ENCODE assay signal across 10 mouse cellular contexts in genomic region chr10:119885563-119885962, GRCm38 (mm10).
DNase-seq lines count a peak whose midpoint lies in the region; ATAC-seq and TF ChIP-seq lines count a peak whose summit lies in the region.
"Had no signal": no experiment of that assay in that cellular context is flagged by ENCODE, and none has a peak within 500 bp of the region (broad histone marks: within the 10 kb centered on the region; RNA-seq: fewer than 3 reads in every experiment).

No protein-coding gene starts in this region.

- H3K9me3 ChIP-seq in kidney, postnatal 0 days (replicated peaks; ENCODE audit: low read length): no peaks in the 10 kb centered on the region
- no peaks in the 10 kb centered on the region for H3K9me3 ChIP-seq in CH12.LX (replicated peaks; ENCODE audit: low read length)
- H3K9me3 ChIP-seq in forebrain, embryonic 16.5 days (ENCODE audit: control insufficient read depth, low read length): no peaks in the 10 kb centered on the region
- H3K9me3 ChIP-seq in heart, embryonic 10.5 days: no peaks in the 10 kb centered on the region
- H3K9me3 ChIP-seq: lung, embryonic 15.5 days had no signal

- no peak overlapping the region for H3K27ac ChIP-seq in kidney, postnatal 0 days
- H3K27ac ChIP-seq in CH12.LX (ENCODE audit: insufficient read depth, low read depth): no peak overlapping the region
- no peak overlapping the region for H3K27ac ChIP-seq in forebrain, embryonic 16.5 days (ENCODE audit: low read length)
- no peak overlapping the region for H3K27ac ChIP-seq in heart, embryonic 10.5 days
- H3K27ac ChIP-seq: embryonic facial prominence, embryonic 12.5 days; lung, embryonic 15.5 days had no signal

- in situ Hi-C loops in CH12.LX (cut with MboI; ENCODE audit: low pct_ligation_motif_present, low pct_unique_long_range_greater_than_20kb, low sequenced_read_pairs): no loop called here

- dilution Hi-C loops in CH12.LX (cut with MboI; ENCODE audit: extremely low pct_ligation_motif_present, extremely low pct_unique_long_range_greater_than_20kb, low sequenced_read_pairs): no loop called here

- H3K4me1 ChIP-seq in kidney, postnatal 0 days (replicated peaks; ENCODE audit: insufficient read depth, low read length): no peaks in the 10 kb centered on the region
- peaks cover 0 to 4% of the 10 kb centered on the region in 2 experiments; a peak in 1 of 4 replicates for H3K4me1 ChIP-seq in CH12.LX (ENCODE audit: control insufficient read depth in 1 of 2, insufficient read depth in 2 of 2)
- H3K4me1 ChIP-seq in forebrain, embryonic 16.5 days (replicated peaks; ENCODE audit: control insufficient read depth, insufficient read depth, low read length): peaks cover 8% of the 10 kb centered on the region; the same call in 1 of the 2 replicates
- no peaks in the 10 kb centered on the region for H3K4me1 ChIP-seq in heart, embryonic 10.5 days
- H3K4me1 ChIP-seq: embryonic facial prominence, embryonic 12.5 days; heart, embryonic 12.5 days; lung, embryonic 15.5 days had no signal

- H3K79me2 ChIP-seq in CH12.LX (replicated peaks; ENCODE audit: control insufficient read depth, extremely low read depth, insufficient read depth, poor library complexity, severe bottlenecking): no peaks in the 10 kb centered on the region

- peak; percentile 65 for TF ChIP-seq CTCF in kidney, postnatal 0 days (IDR thresholded peaks at IDR 0.05; ENCODE audit: low read depth)
- TF ChIP-seq CTCF in CH12.LX (conservative IDR thresholded peaks at IDR 0.05 in 1 of 2, IDR thresholded peaks at IDR 0.05 in 1 of 2; ENCODE audit: low read depth in 2 of 2, low read length in 2 of 2): peak; percentile 48 to 75

- no peak overlapping the region for H3K4me2 ChIP-seq in kidney, postnatal 0 days (ENCODE audit: low read length)
- no peak overlapping the region for H3K4me2 ChIP-seq in CH12.LX (ENCODE audit: insufficient read depth, low read depth, poor library complexity, severe bottlenecking)
- no peak overlapping the region for H3K4me2 ChIP-seq in forebrain, embryonic 16.5 days (ENCODE audit: low read length)
- H3K4me2 ChIP-seq: embryonic facial prominence, embryonic 12.5 days; heart, embryonic 12.5 days; lung, embryonic 15.5 days had no signal

- TF ChIP-seq EP300 in CH12.LX (IDR thresholded peaks at IDR 0.05; ENCODE audit: low read length): no peak

- ATAC-seq in kidney, postnatal 0 days (replicated peaks; ENCODE audit: low FRiP score, low read depth): no peak
- ATAC-seq in forebrain, embryonic 16.5 days: 0 out of 2 replicates have a peak, but pooled peaks have one; percentile 22

- 81% methylated on average over 6 of the region's 6 CpGs for WGBS in kidney, postnatal 0 days
- WGBS in forebrain, embryonic 16.5 days: 78% methylated on average over 6 of the region's 6 CpGs
- WGBS in heart, embryonic 10.5 days: 78% methylated on average over 6 of the region's 6 CpGs

- H3K9ac ChIP-seq in kidney, postnatal 0 days (ENCODE audit: low read depth, low read length): no peak overlapping the region
- H3K9ac ChIP-seq in CH12.LX (ENCODE audit: insufficient read depth, low read depth): no peak overlapping the region
- no peak overlapping the region for H3K9ac ChIP-seq in forebrain, embryonic 16.5 days (replicated peaks; ENCODE audit: low read depth, low read length)
- H3K9ac ChIP-seq: embryonic facial prominence, embryonic 12.5 days; heart, embryonic 12.5 days; lung, embryonic 15.5 days had no signal

- TF ChIP-seq RAD21 in CH12.LX (IDR thresholded peaks at IDR 0.05; ENCODE audit: low read depth, low read length): peak; percentile 55

- no peaks in the 10 kb centered on the region for H3K27me3 ChIP-seq in kidney, postnatal 0 days (ENCODE audit: insufficient read depth, low read length)
- H3K27me3 ChIP-seq in CH12.LX (replicated peaks): no peaks in the 10 kb centered on the region
- no peaks in the 10 kb centered on the region for H3K27me3 ChIP-seq in forebrain, embryonic 16.5 days (replicated peaks; ENCODE audit: control insufficient read depth, insufficient read depth, low read length)
- no peaks in the 10 kb centered on the region for H3K27me3 ChIP-seq in heart, embryonic 10.5 days (ENCODE audit: insufficient read depth, poor library complexity, severe bottlenecking)
- H3K27me3 ChIP-seq: embryonic facial prominence, embryonic 12.5 days; heart, embryonic 12.5 days; lung, embryonic 15.5 days had no signal

- no peak overlapping the region for H3K4me3 ChIP-seq in kidney, postnatal 0 days (replicated peaks; ENCODE audit: low read depth, low read length)
- no peak overlapping the region for H3K4me3 ChIP-seq in CH12.LX (replicated peaks in 1 of 3; ENCODE audit: low read depth in 2 of 3, low read length in 2 of 3, poor library complexity in 1 of 3)
- H3K4me3 ChIP-seq in forebrain, embryonic 16.5 days (replicated peaks; ENCODE audit: low read length): no peak overlapping the region
- no peak overlapping the region for H3K4me3 ChIP-seq in heart, embryonic 10.5 days
- H3K4me3 ChIP-seq: embryonic facial prominence, embryonic 12.5 days; heart, embryonic 12.5 days; lung, embryonic 15.5 days had no signal

- TF ChIP-seq POLR2A in CH12.LX (IDR thresholded peaks at IDR 0.05; ENCODE audit: low read depth, low read length): no peak

- no peaks in the 10 kb centered on the region for H3K36me3 ChIP-seq in kidney, postnatal 0 days (ENCODE audit: insufficient read depth, low read length)
- no peaks in the 10 kb centered on the region for H3K36me3 ChIP-seq in CH12.LX (replicated peaks in 1 of 2; ENCODE audit: control insufficient read depth in 1 of 2, insufficient read depth in 1 of 2, low read length in 1 of 2)
- H3K36me3 ChIP-seq in forebrain, embryonic 16.5 days (ENCODE audit: control insufficient read depth, insufficient read depth): no peaks in the 10 kb centered on the region
- no peaks in the 10 kb centered on the region for H3K36me3 ChIP-seq in heart, embryonic 10.5 days
- H3K36me3 ChIP-seq: embryonic facial prominence, embryonic 12.5 days; heart, embryonic 12.5 days; lung, embryonic 15.5 days had no signal

- DNase-seq in kidney, postnatal 0 days (ENCODE audit: low spot score): peak; percentile 59
- DNase-seq in kidney, adult 18-20 months: no peak
- DNase-seq in CH12.LX (ENCODE audit: extremely low read depth): peak; percentile 53
- peak; percentile 34 for DNase-seq in MN1 (ENCODE audit: low spot score)
- no peak for DNase-seq in heart, embryonic 10.5 days (ENCODE audit: low spot score)
- DNase-seq in left cerebral cortex, adult 9 months (ENCODE audit: low spot score in 2 of 2): no peak

TF ChIP-seq in CH12.LX, 34 proteins besides CTCF, POLR2A, EP300 and RAD21:
- TF ChIP-seq SMC3 (IDR thresholded peaks at IDR 0.05; ENCODE audit: low read depth, low read length) (peak; percentile 63), MAZ (IDR thresholded peaks at IDR 0.05; ENCODE audit: low read depth, low read length) (no peak)
TF ChIP-seq in CH12.LX: peak in this region for 1.

Comparison
In these comparisons a context has a peak if more than half of its experiments do, and no peak if none do; other contexts are left out.
1. DNase-seq: peak in kidney, postnatal 0 days (single experiment), CH12.LX (single experiment) and MN1 (single experiment); none in kidney, adult 18-20 months (single experiment), heart, embryonic 10.5 days (single experiment) and left cerebral cortex, adult 9 months (0 of 2).